ENCODE assay signal across 32 mouse cellular contexts in the genomic region with DNA sequence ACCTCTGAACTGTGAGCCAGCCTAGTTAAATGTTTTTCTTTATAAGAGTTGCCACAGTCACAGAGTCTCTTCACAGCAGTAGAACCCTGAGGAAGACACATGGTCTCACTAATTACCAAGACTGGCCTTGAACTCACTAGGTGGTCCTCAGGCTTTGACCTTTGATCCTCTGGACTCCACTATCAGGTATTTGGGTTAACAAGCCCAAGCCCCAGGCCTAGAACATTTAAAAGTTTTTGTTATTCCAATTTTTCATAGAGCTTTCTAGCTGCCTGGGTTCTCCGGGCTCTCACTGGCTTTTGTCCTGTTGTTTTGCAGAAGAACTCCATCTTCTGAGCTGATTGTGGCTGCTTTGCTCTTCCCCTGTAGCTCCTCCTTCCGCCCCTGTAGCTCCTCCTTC.
"Had no signal": no experiment of that assay in that cellular context is flagged by ENCODE, and none has a peak within 500 bp of the region (broad histone marks: within the 10 kb centered on the region; RNA-seq: fewer than 3 reads in every experiment).

No protein-coding gene starts in this region.

- H3K9me3 ChIP-seq: limb, embryonic 10.5 days; limb, embryonic 13.5 days; limb, embryonic 15.5 days; liver, embryonic 12.5 days; liver, embryonic 13.5 days; liver, embryonic 15.5 days; lung, embryonic 15.5 days; midbrain, embryonic 10.5 days; midbrain, embryonic 12.5 days; midbrain, embryonic 13.5 days; midbrain, embryonic 15.5 days; neural tube, embryonic 12.5 days; neural tube, embryonic 13.5 days had no signal

- ATAC-seq: liver, embryonic 12.5 days; liver, postnatal 0 days; lung, postnatal 0 days; midbrain, embryonic 13.5 days; midbrain, embryonic 15.5 days; midbrain, embryonic 16.5 days had no signal

- H3K4me3 ChIP-seq: limb, embryonic 10.5 days; limb, embryonic 12.5 days; limb, embryonic 13.5 days; limb, embryonic 15.5 days; liver, embryonic 12.5 days; liver, embryonic 13.5 days; liver, embryonic 15.5 days; lung, embryonic 15.5 days; megakaryocyte, embryonic 14.5 days; midbrain, embryonic 10.5 days; midbrain, embryonic 12.5 days; midbrain, embryonic 13.5 days; midbrain, embryonic 15.5 days; myocyte; neural tube, embryonic 12.5 days; neural tube, embryonic 13.5 days had no signal

- H3K9ac ChIP-seq: limb, embryonic 12.5 days; limb, embryonic 13.5 days; limb, embryonic 15.5 days; liver, embryonic 12.5 days; liver, embryonic 13.5 days; liver, embryonic 14.5 days; liver, embryonic 15.5 days; liver, postnatal 0 days; lung, embryonic 14.5 days; lung, embryonic 15.5 days; midbrain, embryonic 12.5 days; midbrain, embryonic 13.5 days; midbrain, embryonic 15.5 days; neural tube, embryonic 12.5 days; neural tube, embryonic 13.5 days had no signal

- DNase-seq: left cerebral cortex, postnatal 4 days; liver; liver, embryonic 13.5 days; liver, postnatal 0 days; lung, adult 18-20 months; lung, adult 2 months; lung, embryonic 14.5 days; lung, postnatal 10 days; lung, postnatal 14 days; lung, postnatal 36 days; lung, postnatal 4 days; midbrain, embryonic 14.5 days had no signal

- H3K4me1 ChIP-seq: liver, embryonic 12.5 days; liver, embryonic 13.5 days; liver, embryonic 15.5 days; lung, embryonic 15.5 days; megakaryocyte, embryonic 14.5 days; midbrain, embryonic 10.5 days; midbrain, embryonic 12.5 days; midbrain, embryonic 15.5 days; neural tube, embryonic 12.5 days had no signal

- H3K27me3 ChIP-seq: liver, embryonic 12.5 days; liver, embryonic 13.5 days; liver, embryonic 15.5 days; lung, embryonic 15.5 days; megakaryocyte, embryonic 14.5 days; midbrain, embryonic 12.5 days; midbrain, embryonic 13.5 days; midbrain, embryonic 15.5 days; neural tube, embryonic 12.5 days; neural tube, embryonic 13.5 days had no signal

- H3K27ac ChIP-seq: limb, embryonic 10.5 days; limb, embryonic 12.5 days; limb, embryonic 13.5 days; limb, embryonic 15.5 days; liver, embryonic 12.5 days; liver, embryonic 13.5 days; liver, embryonic 14.5 days; liver, embryonic 15.5 days; lung, embryonic 15.5 days; macrophage; midbrain, embryonic 10.5 days; midbrain, embryonic 12.5 days; midbrain, embryonic 13.5 days; midbrain, embryonic 15.5 days; neural tube, embryonic 12.5 days; neural tube, embryonic 13.5 days had no signal

- H3K4me2 ChIP-seq: limb, embryonic 12.5 days; limb, embryonic 13.5 days; limb, embryonic 15.5 days; liver, embryonic 12.5 days; liver, embryonic 13.5 days; liver, embryonic 15.5 days; lung, embryonic 14.5 days; lung, embryonic 15.5 days; midbrain, embryonic 11.5 days; midbrain, embryonic 12.5 days; midbrain, embryonic 13.5 days; midbrain, embryonic 15.5 days; neural tube, embryonic 12.5 days; neural tube, embryonic 13.5 days had no signal

- H3K36me3 ChIP-seq: limb, embryonic 10.5 days; limb, embryonic 12.5 days; limb, embryonic 13.5 days; limb, embryonic 15.5 days; liver, embryonic 12.5 days; liver, embryonic 13.5 days; liver, embryonic 15.5 days; lung, embryonic 15.5 days; midbrain, embryonic 10.5 days; midbrain, embryonic 12.5 days; midbrain, embryonic 13.5 days; midbrain, embryonic 15.5 days; neural tube, embryonic 12.5 days; neural tube, embryonic 13.5 days had no signal
